Mouse (Mus musculus) left cerebral cortex, postnatal 14 days (tissue): Measurements from ENCODE around the gene Elmo1. TPM values are rescaled to one million over a fixed set of nuclear protein-coding genes. Genes with fewer than 3 reads are reported as not detected.

Experiments used
- DNase-seq, 2 experiments: peaks; one replicate each; pipeline ENCODE4 v3.0.0; 2021 to 2022; ENCODE audit warnings: low spot score in 2 of 2, mixed read lengths in 1 of 2
- intact Hi-C: fragments of 180-260 bp; cut with DNase I; formaldehyde crosslinking; loops from one replicate; pipeline ENCODE4 v1.15.1; 2025
- total RNA-seq, 2 experiments: library from RNA; stranded (reverse); gene quantifications; 2 replicates each; pipeline ENCODE4 v1.2.3; 2021

Gene Elmo1
- total RNA-seq, 2 experiments from 2014 or later, result 48.1 to 52.2 TPM

DNA sequence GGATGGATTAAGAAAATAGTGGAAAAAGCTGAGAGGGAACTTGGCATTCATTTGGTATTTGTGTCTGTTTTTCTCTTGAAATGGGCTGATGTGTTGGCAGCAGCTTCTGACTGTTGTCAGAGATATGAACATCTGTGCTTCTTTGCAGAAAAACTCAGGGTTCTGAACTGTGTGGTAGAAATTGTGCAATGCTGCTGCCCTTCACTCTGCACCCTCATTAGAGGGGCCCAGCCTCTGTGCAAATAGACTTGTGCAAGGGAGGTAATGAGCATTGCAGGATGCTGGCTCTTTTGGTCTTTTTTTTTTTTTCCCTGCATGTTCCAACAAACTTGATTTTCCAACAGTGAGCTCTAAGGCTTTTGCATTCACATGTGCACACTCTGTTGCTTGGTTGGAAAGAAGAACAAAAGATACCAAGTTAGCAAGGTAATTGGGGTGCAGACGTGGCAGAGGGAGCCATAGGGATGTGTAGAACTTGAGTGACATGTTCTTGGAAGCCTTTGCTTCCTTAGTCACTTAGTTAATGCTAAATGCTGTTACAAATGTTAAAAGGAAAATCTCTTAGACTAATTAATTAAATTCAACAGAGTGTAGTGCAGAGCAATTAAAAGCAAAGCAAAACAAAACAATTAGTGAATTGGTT lies 26.6 kb downstream of the Elmo1 start:
- DNase-seq, result no peak
- intact Hi-C loops, result no loop called here

GRCm38 (mm10) chr13:20117691-20118090 lies 27.3 kb downstream of the Elmo1 start:
- DNase-seq, result no peak
- intact Hi-C loops, result no loop called here

- intact Hi-C loops, result no loop called here
- no peak for DNase-seq
Measured at GRCm38 (mm10) chr13:20118909-20119308, 28.5 kb downstream of the Elmo1 start.

DNA sequence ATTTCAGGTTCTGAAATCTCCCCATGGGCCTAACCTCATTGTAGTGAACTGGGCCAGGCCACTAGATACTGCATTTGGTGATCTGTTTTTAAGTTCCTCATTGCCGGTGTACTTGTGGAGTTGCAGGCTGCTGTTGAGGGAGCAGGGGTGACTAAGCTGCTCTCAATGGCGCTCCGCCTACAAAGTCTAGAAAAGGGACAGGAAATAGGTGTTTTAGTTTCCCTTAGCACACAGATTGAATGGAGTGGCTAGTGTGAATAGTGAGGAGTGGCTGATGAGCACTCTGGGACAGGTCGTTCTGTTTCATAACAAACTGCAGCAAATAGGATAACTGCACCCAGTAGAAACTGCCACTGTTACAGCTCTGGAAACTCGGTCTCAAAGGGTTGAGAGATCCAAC lies 30.3 kb downstream of the Elmo1 start:
- intact Hi-C loops, result no loop called here
- peak in 1 of 2 experiments; percentile 18 for DNase-seq

DNA sequence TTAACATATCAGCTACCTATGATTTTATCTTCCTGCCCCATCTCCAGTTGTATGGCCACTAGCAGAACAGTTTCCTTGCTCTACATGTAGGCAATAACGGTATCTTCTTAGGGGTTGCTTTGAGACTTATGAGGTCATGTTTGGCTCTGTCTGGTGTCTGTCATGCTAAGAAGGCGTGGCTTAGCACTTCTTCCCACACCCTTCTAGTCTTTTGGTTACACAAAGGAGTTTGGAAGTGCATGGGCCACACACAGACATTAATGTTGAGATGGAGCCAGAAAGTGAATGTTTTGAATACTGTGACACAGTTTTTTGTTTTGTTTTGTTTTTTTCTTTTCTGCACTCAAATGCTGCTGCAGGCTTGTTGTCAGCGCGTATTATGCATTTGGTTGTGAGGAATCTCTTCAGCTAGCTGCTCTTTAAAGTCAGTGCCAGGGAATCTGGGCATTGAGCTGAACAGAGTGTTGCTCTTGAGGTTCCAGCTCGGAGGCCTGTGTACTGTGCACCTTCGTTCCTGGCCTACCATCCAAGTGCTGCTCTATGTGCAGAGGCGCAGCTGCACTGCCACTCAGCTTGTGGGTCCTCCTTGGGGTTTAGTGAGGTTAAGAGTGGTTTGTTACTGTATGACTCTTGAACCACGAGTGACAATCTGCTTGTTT lies 31.1 kb downstream of the Elmo1 start:
- intact Hi-C loops, result no loop called here
- DNase-seq, result no peak

GRCm38 (mm10) chr13:20123975-20124374 lies 33.6 kb downstream of the Elmo1 start:
- intact Hi-C loops, result no loop called here
- no peak for DNase-seq

- no peak for DNase-seq
- intact Hi-C loops, result no loop called here
Measured at GRCm38 (mm10) chr13:20124965-20125364, 34.6 kb downstream of the Elmo1 start.

DNA sequence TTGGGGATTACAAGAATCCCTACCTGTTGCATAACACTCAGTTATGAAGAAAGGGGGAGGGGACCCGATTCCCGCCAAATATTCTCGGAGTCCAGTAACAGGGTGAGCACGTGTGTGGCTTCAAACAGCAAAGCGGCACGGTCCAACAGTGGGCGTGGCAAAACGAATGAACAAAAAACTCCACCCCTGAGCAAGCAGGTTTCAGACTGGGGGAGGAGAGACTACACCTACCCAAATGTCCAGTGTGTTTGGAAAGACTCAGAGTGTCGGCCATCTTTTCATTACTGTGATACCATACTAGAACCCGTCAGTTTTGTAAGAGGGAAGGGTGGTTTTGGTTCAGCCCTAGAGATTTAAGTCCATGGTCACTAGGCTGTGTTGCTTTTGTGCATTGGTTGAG lies 35.4 kb downstream of the Elmo1 start:
- intact Hi-C loops, result no loop called here
- no peak for DNase-seq

GRCm38 (mm10) chr13:20127553-20127952 lies 37.2 kb downstream of the Elmo1 start:
- DNase-seq, result no peak
- intact Hi-C loops, result no loop called here

- DNase-seq, result no peak
- intact Hi-C loops, result no loop called here
Measured at GRCm38 (mm10) chr13:20128097-20128496, 37.7 kb downstream of the Elmo1 start.

DNA sequence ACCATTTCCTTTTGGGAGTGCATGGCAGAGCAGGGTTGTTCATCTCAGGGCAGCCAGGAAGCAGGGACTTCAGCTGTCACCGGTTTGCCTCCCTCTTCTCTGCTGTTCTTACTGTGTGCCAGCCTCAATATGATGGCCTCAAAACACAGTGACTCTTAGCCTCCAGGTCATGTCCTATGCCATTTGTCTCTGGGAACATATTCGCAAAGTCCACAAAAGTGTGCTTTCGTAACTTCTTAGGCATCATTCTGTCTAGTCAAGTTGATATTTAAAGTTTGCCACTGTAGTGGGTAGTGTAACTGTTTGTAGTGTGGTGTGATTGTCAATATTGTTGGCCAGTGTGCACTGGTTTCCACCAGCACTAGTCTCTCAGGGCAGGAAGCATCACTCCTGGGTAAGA lies 40.3 kb downstream of the Elmo1 start:
- intact Hi-C loops, result loop anchor here (5.0 kb wide), 1 partner anchor 38 kb away; the partner anchor contains the start of gene Elmo1
- DNase-seq, result no peak

GRCm38 (mm10) chr13:20131322-20131997 lies 41.1 kb downstream of the Elmo1 start:
- DNase-seq, result no peak
- intact Hi-C loops, result loop anchor here (5.0 kb wide), 1 partner anchor 39 kb away; the partner anchor contains the start of gene Elmo1

GRCm38 (mm10) chr13:20131998-20132371 lies 41.6 kb downstream of the Elmo1 start:
- no peak for DNase-seq
- intact Hi-C loops, result loop anchor here (5.0 kb wide), 1 partner anchor 40 kb away; the partner anchor contains the start of gene Elmo1

- intact Hi-C loops, result loop anchor here (5.0 kb wide), 1 partner anchor 41 kb away; the partner anchor contains the start of gene Elmo1
- peak in 1 of 2 experiments; percentile 13 for DNase-seq
Measured at GRCm38 (mm10) chr13:20133602-20134394, 43.4 kb downstream of the Elmo1 start.

GRCm38 (mm10) chr13:20134395-20135225 lies 44.2 kb downstream of the Elmo1 start:
- DNase-seq, result no peak
- intact Hi-C loops, result loop anchor here (5.0 kb wide), 1 partner anchor 42 kb away; the partner anchor contains the start of gene Elmo1

- intact Hi-C loops, result no loop called here
- no peak for DNase-seq
Measured at GRCm38 (mm10) chr13:20136753-20137152, 46.4 kb downstream of the Elmo1 start.

- intact Hi-C loops, result no loop called here
- no peak for DNase-seq
Measured at GRCm38 (mm10) chr13:20138466-20138865, 48.1 kb downstream of the Elmo1 start.

- no peak for DNase-seq
- intact Hi-C loops, result no loop called here
Measured at GRCm38 (mm10) chr13:20139060-20139459, 48.7 kb downstream of the Elmo1 start.
